Mouse (Mus musculus): ENCODE results near the gene Cdv3. TPM values are rescaled to one million over a fixed set of nuclear protein-coding genes. Genes with fewer than 3 reads are reported as not detected.

The Cdv3 gene
- polyA plus RNA-seq, 1 experiment = 348 TPM

- no peak overlapping the region for H3K27ac ChIP-seq (ENCODE audit: insufficient read depth, low read length)
- H3K4me1 ChIP-seq (ENCODE audit: control insufficient read depth, insufficient read depth, low read length) = no peaks in the 10 kb centered on the region
- no peaks in the 10 kb centered on the region for H3K9me3 ChIP-seq (replicated peaks; ENCODE audit: control insufficient read depth, insufficient read depth, low read length, poor library complexity, severe bottlenecking)
- H3K36me3 ChIP-seq (ENCODE audit: control insufficient read depth, insufficient read depth, low read length, poor library complexity, severe bottlenecking) = no peaks in the 10 kb centered on the region
- no peak overlapping the region for H3K9ac ChIP-seq (ENCODE audit: low read depth, poor library complexity, severe bottlenecking)
- TF ChIP-seq CTCF (IDR thresholded peaks at IDR 0.05; ENCODE audit: low read depth, low read length) = no peak
- no peak for TF ChIP-seq EP300 (IDR thresholded peaks at IDR 0.05; ENCODE audit: insufficient read depth, low read depth, low read length)
- TF ChIP-seq POLR2A (IDR thresholded peaks at IDR 0.05; ENCODE audit: insufficient read depth, low read length) = no peak
- H3K27me3 ChIP-seq (ENCODE audit: control insufficient read depth, insufficient read depth, low read length, poor library complexity, severe bottlenecking) = no peaks in the 10 kb centered on the region
- no peak overlapping the region for H3K4me3 ChIP-seq (ENCODE audit: low read depth, low read length)
Measured at GRCm38 (mm10) chr9:103385600-103385999, 20.0 kb upstream of the Cdv3 start.

GRCm38 (mm10) chr9:103384141-103384796 lies 18.6 kb upstream of the Cdv3 start:
- no peak overlapping the region for H3K9ac ChIP-seq (ENCODE audit: low read depth, poor library complexity, severe bottlenecking)
- peaks cover 1% of the 10 kb centered on the region for H3K4me1 ChIP-seq (ENCODE audit: control insufficient read depth, insufficient read depth, low read length)
- TF ChIP-seq POLR2A (IDR thresholded peaks at IDR 0.05; ENCODE audit: insufficient read depth, low read length) = no peak
- no peak for TF ChIP-seq EP300 (IDR thresholded peaks at IDR 0.05; ENCODE audit: insufficient read depth, low read depth, low read length)
- no peaks in the 10 kb centered on the region for H3K9me3 ChIP-seq (replicated peaks; ENCODE audit: control insufficient read depth, insufficient read depth, low read length, poor library complexity, severe bottlenecking)
- H3K27me3 ChIP-seq (ENCODE audit: control insufficient read depth, insufficient read depth, low read length, poor library complexity, severe bottlenecking) = no peaks in the 10 kb centered on the region
- H3K27ac ChIP-seq (ENCODE audit: insufficient read depth, low read length) = no peak overlapping the region
- H3K36me3 ChIP-seq (ENCODE audit: control insufficient read depth, insufficient read depth, low read length, poor library complexity, severe bottlenecking) = no peaks in the 10 kb centered on the region
- H3K4me3 ChIP-seq (ENCODE audit: low read depth, low read length) = no peak overlapping the region

- TF ChIP-seq EP300 (IDR thresholded peaks at IDR 0.05; ENCODE audit: insufficient read depth, low read depth, low read length) (no peak), CTCF (IDR thresholded peaks at IDR 0.05; ENCODE audit: low read depth, low read length) (no peak), POLR2A (IDR thresholded peaks at IDR 0.05; ENCODE audit: insufficient read depth, low read length) (no peak)
- H3K4me1 ChIP-seq (ENCODE audit: control insufficient read depth, insufficient read depth, low read length) = peaks cover 3% of the 10 kb centered on the region
- H3K36me3 ChIP-seq (ENCODE audit: control insufficient read depth, insufficient read depth, low read length, poor library complexity, severe bottlenecking) = no peaks in the 10 kb centered on the region
- no peaks in the 10 kb centered on the region for H3K27me3 ChIP-seq (ENCODE audit: control insufficient read depth, insufficient read depth, low read length, poor library complexity, severe bottlenecking)
- H3K4me3 ChIP-seq (ENCODE audit: low read depth, low read length) = no peak overlapping the region
- no peak overlapping the region for H3K9ac ChIP-seq (ENCODE audit: low read depth, poor library complexity, severe bottlenecking)
- H3K9me3 ChIP-seq (replicated peaks; ENCODE audit: control insufficient read depth, insufficient read depth, low read length, poor library complexity, severe bottlenecking) = no peaks in the 10 kb centered on the region
- H3K27ac ChIP-seq (ENCODE audit: insufficient read depth, low read length) = no peak overlapping the region
Measured at GRCm38 (mm10) chr9:103383576-103383975, 17.9 kb upstream of the Cdv3 start.

- H3K4me1 ChIP-seq (ENCODE audit: control insufficient read depth, insufficient read depth, low read length) = peaks cover 3% of the 10 kb centered on the region
- H3K36me3 ChIP-seq (ENCODE audit: control insufficient read depth, insufficient read depth, low read length, poor library complexity, severe bottlenecking) = no peaks in the 10 kb centered on the region
- no peaks in the 10 kb centered on the region for H3K9me3 ChIP-seq (replicated peaks; ENCODE audit: control insufficient read depth, insufficient read depth, low read length, poor library complexity, severe bottlenecking)
- H3K4me3 ChIP-seq (ENCODE audit: low read depth, low read length) = no peak overlapping the region
- H3K27me3 ChIP-seq (ENCODE audit: control insufficient read depth, insufficient read depth, low read length, poor library complexity, severe bottlenecking) = no peaks in the 10 kb centered on the region
- no peak overlapping the region for H3K9ac ChIP-seq (ENCODE audit: low read depth, poor library complexity, severe bottlenecking)
- TF ChIP-seq EP300 (IDR thresholded peaks at IDR 0.05; ENCODE audit: insufficient read depth, low read depth, low read length) = no peak
- no peak for TF ChIP-seq POLR2A (IDR thresholded peaks at IDR 0.05; ENCODE audit: insufficient read depth, low read length)
- no peak for TF ChIP-seq CTCF (IDR thresholded peaks at IDR 0.05; ENCODE audit: low read depth, low read length)
- H3K27ac ChIP-seq (ENCODE audit: insufficient read depth, low read length) = no peak overlapping the region
Measured at GRCm38 (mm10) chr9:103382989-103383388, 17.3 kb upstream of the Cdv3 start.

GRCm38 (mm10) chr9:103380566-103380965 lies 14.9 kb upstream of the Cdv3 start:
- peaks cover 4% of the 10 kb centered on the region for H3K4me1 ChIP-seq (ENCODE audit: control insufficient read depth, insufficient read depth, low read length)
- TF ChIP-seq EP300 (IDR thresholded peaks at IDR 0.05; ENCODE audit: insufficient read depth, low read depth, low read length) (peak; percentile 55; the same call in 1 of the 2 replicates), CTCF (IDR thresholded peaks at IDR 0.05; ENCODE audit: low read depth, low read length) (no peak)

GRCm38 (mm10) chr9:103379199-103379598 lies 13.6 kb upstream of the Cdv3 start:
- no peak for TF ChIP-seq POLR2A (IDR thresholded peaks at IDR 0.05; ENCODE audit: insufficient read depth, low read length)
- TF ChIP-seq EP300 (IDR thresholded peaks at IDR 0.05; ENCODE audit: insufficient read depth, low read depth, low read length) = no peak
- no peak for TF ChIP-seq CTCF (IDR thresholded peaks at IDR 0.05; ENCODE audit: low read depth, low read length)
- peaks cover 4% of the 10 kb centered on the region for H3K4me1 ChIP-seq (ENCODE audit: control insufficient read depth, insufficient read depth, low read length)
- H3K4me3 ChIP-seq (ENCODE audit: low read depth, low read length) = no peak overlapping the region
- no peak overlapping the region for H3K9ac ChIP-seq (ENCODE audit: low read depth, poor library complexity, severe bottlenecking)
- no peaks in the 10 kb centered on the region for H3K9me3 ChIP-seq (replicated peaks; ENCODE audit: control insufficient read depth, insufficient read depth, low read length, poor library complexity, severe bottlenecking)
- no peaks in the 10 kb centered on the region for H3K27me3 ChIP-seq (ENCODE audit: control insufficient read depth, insufficient read depth, low read length, poor library complexity, severe bottlenecking)
- no peaks in the 10 kb centered on the region for H3K36me3 ChIP-seq (ENCODE audit: control insufficient read depth, insufficient read depth, low read length, poor library complexity, severe bottlenecking)
- no peak overlapping the region for H3K27ac ChIP-seq (ENCODE audit: insufficient read depth, low read length)

More at GRCm38 (mm10) chr9:103380566-103380965, 14.9 kb upstream of the Cdv3 start:
- Histone ChIP-seq H3K4me3 (ENCODE audit: low read depth, low read length) (no peak overlapping the region), H3K27me3 (ENCODE audit: control insufficient read depth, insufficient read depth, low read length, poor library complexity, severe bottlenecking) (no peaks in the 10 kb centered on the region), H3K36me3 (ENCODE audit: control insufficient read depth, insufficient read depth, low read length, poor library complexity, severe bottlenecking) (no peaks in the 10 kb centered on the region), H3K27ac (ENCODE audit: insufficient read depth, low read length) (no peak overlapping the region), H3K9me3 (replicated peaks; ENCODE audit: control insufficient read depth, insufficient read depth, low read length, poor library complexity, severe bottlenecking) (no peaks in the 10 kb centered on the region), H3K9ac (ENCODE audit: low read depth, poor library complexity, severe bottlenecking) (no peak overlapping the region)

Measured in ES-Bruce4 (cell line).